Mouse (Mus musculus): ENCODE data around the gene Ddah2.
A peak's percentile ranks its signal among the peaks of the same experiment; 100 is the strongest.
"Not testable (repeated sequence)": the region's sequence is repeated elsewhere in the genome, so short reads cannot be mapped to it uniquely, and the experiment has no call there.

Gene Ddah2

GRCm38 (mm10) chr17:35027277-35028068 is 31.4 kb upstream of the Ddah2 start, which contains the start of gene Sapcd1:
Gene Sapcd1 (minus strand): TSS chr17:35028016.
- peak; percentile 71 for DNase-seq (ENCODE audit: extremely low read depth, low read depth)

- no peak for DNase-seq (ENCODE audit: extremely low read depth, low read depth)
Measured at GRCm38 (mm10) chr17:35028315-35028714, 30.5 kb upstream of the Ddah2 start.

GRCm38 (mm10) chr17:35029691-35030532 is 28.9 kb upstream of the Ddah2 start:
- DNase-seq (ENCODE audit: extremely low read depth, low read depth): no peak

- DNase-seq (ENCODE audit: extremely low read depth, low read depth): no peak
Measured at GRCm38 (mm10) chr17:35031272-35031671, 27.6 kb upstream of the Ddah2 start.

GRCm38 (mm10) chr17:35031880-35032279 is 27.0 kb upstream of the Ddah2 start:
- DNase-seq (ENCODE audit: extremely low read depth, low read depth): no peak

GRCm38 (mm10) chr17:35032323-35032870 is 26.4 kb upstream of the Ddah2 start:
- DNase-seq (ENCODE audit: extremely low read depth, low read depth): no peak

GRCm38 (mm10) chr17:35033703-35034102 is 25.1 kb upstream of the Ddah2 start:
- DNase-seq (ENCODE audit: extremely low read depth, low read depth): not testable (repeated sequence)

- no peak for DNase-seq (ENCODE audit: extremely low read depth, low read depth)
Measured at GRCm38 (mm10) chr17:35034896-35035295, 23.9 kb upstream of the Ddah2 start.

GRCm38 (mm10) chr17:35039121-35039873 is 19.5 kb upstream of the Ddah2 start:
- no peak for DNase-seq (ENCODE audit: extremely low read depth, low read depth)

GRCm38 (mm10) chr17:35043794-35044193 is 15.0 kb upstream of the Ddah2 start:
- DNase-seq (ENCODE audit: extremely low read depth, low read depth): no peak

- peak; percentile 67 for DNase-seq (ENCODE audit: extremely low read depth, low read depth)
Measured at GRCm38 (mm10) chr17:35044904-35045806, 13.7 kb upstream of the Ddah2 start.

- no peak for DNase-seq (ENCODE audit: extremely low read depth, low read depth)
Measured at GRCm38 (mm10) chr17:35045807-35046680, 12.8 kb upstream of the Ddah2 start.

GRCm38 (mm10) chr17:35046681-35047455 is 12.0 kb upstream of the Ddah2 start, which contains the start of gene Msh5:
Gene Msh5 (minus strand): TSS chr17:35046745.
- DNase-seq (ENCODE audit: extremely low read depth, low read depth): peak; percentile 95

- DNase-seq (ENCODE audit: extremely low read depth, low read depth): peak; percentile 80
Measured at GRCm38 (mm10) chr17:35047688-35048087, 11.1 kb upstream of the Ddah2 start.

- peak; percentile 83 for DNase-seq (ENCODE audit: extremely low read depth, low read depth)
Measured at GRCm38 (mm10) chr17:35048149-35048931, 10.5 kb upstream of the Ddah2 start.

- DNase-seq (ENCODE audit: extremely low read depth, low read depth): no peak
Measured at GRCm38 (mm10) chr17:35048932-35049440, 9.8 kb upstream of the Ddah2 start.

GRCm38 (mm10) chr17:35049561-35050016 is 9.2 kb upstream of the Ddah2 start, which contains the start of gene Clic1:
Gene Clic1 (plus strand): TSS chr17:35049966.
- DNase-seq (ENCODE audit: extremely low read depth, low read depth): peak; percentile 77
